Mouse (Mus musculus): ENCODE results near the gene Psmc3ip.
"Not testable (repeated sequence)": the region's sequence is repeated elsewhere in the genome, so short reads cannot be mapped to it uniquely, and the experiment has no call there.

Psmc3ip gene

DNA sequence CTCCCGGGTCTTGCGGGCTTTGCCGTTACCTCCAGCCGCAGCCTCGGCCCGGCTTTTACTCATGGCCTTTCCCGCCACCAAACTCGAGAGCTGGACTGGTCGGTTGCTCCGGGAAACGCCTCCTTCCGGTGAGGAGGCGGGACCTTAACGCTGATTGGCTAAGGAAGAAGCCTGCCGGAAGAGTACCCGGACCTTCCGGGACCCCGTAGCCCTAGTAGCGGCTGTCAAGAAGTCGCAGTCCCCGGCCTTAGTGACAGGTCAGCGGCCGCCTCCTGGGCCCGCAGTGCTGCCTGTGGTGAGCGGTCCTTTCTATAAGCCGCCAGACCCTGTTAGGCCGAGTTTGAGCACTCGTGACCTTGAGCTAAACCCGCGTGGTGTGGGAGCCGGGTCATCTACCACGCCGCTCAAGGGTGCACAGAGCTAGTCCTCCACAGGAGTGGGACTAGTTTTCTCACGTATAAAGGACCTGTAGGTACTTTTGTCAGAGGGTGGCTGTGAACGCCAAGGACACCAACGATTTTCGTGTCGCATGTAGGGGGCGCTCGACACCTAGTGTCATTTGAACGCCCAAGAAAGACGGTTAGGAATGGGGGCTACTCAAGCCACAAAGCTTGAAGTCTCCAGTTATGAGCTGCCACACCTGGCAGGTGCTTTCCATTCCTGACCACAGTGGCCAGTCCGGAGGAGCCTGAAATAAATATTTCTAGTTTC lies at the start of gene Psmc3ip:
Gene Psmc3ip (minus strand): TSS at position 123 of the 711 bp plus-strand sequence.
- DNase-seq (ENCODE audit: low read depth, low spot score), result peak; percentile 97

DNA sequence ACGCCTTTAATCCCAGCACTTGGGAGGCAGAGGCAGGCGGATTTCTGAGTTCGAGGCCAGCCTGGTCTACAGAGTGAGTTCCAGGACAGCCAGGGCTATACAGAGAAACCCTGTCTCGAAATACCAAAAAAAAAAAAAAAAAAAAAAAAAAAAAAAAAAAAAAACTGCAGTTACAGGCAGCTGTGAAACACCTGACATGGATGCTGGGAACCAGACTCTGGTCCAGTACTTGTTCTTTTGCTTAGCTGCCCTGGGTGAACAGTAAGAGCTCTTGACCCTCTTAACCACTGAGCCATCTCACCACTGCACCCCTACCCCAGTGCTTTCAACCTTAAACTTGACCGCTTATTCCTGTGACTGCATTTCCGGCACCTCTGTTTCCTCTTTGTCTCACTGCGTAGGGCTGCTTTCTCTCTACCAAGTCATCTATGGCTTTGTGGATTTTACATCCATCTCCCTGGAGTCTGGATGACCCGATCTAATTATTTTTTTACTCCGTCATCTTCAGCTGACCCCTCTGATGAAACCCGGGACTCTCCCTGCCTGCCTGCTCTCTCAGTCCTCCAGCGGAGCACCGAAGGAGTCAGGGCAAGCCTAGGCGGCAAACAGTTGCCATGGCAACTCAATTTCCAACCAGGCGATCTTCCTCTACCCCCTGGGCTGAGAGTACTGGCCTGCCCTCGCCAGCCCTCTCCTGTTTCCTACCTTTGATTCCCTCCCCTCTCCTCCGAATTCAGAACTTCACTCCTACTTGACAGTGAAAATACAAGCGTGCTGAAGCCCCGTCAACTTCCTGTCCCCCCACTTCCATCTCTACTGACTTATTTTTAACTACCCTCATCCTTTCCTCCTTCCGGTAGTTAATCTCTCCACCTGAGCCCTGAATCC lies 48.3 kb upstream of the Psmc3ip start:
- DNase-seq (ENCODE audit: low read depth, low spot score), result peak; percentile 76

DNA sequence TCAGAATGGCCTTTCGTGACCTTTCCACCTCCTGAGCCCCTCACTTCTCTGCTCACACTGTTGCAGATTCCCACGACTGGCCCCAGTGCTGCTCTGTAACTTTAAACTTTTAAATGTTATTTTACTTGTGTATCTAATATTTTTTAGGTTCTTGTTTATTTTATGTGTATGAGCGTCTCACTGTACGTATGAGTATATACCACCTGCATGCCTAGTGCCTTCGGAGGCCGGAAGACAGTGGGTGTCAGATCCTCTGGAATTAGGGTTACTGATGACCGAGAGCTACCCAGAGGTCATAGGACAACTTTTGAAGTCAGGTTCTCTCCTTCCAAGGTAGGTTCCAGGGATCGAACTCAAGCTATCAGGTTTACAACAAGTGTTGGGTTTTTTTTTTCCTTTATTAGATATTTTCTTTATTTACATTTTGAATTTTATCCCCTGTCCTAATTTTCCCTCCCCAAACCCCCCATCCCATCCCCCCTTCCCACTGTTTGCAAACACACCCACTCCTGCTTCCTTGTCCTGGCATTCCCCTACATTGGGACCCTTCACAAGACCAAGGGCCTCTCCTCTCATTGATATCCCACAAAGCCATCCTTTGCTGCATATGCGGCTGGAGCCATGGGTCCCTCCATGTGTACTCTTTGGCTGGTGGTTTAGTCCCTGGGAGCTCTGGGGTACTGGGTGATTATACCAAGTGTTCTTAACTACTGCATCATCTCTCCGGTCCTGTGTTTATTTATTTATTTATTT lies 47.2 kb upstream of the Psmc3ip start:
- no peak for DNase-seq (ENCODE audit: low read depth, low spot score)

DNA sequence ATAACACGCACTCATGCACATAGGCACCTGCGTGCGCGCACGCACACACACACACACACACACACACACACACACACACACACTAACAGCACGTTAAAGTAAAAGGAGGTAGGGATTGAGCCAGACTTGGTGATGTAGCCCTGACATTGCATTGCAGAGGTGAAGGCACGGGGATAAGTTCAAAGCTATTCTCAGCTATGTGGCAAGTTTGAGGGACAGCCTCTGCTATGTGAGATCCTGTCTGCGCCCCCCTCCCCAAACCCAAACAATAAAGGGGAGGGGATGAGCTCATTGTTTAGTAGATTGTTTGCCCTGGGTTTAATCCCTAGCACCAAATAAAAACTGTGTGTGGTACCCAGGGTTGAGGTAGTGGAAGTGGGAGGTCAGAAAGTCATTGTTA lies 45.9 kb upstream of the Psmc3ip start:
- DNase-seq (ENCODE audit: low read depth, low spot score), result no peak

DNA sequence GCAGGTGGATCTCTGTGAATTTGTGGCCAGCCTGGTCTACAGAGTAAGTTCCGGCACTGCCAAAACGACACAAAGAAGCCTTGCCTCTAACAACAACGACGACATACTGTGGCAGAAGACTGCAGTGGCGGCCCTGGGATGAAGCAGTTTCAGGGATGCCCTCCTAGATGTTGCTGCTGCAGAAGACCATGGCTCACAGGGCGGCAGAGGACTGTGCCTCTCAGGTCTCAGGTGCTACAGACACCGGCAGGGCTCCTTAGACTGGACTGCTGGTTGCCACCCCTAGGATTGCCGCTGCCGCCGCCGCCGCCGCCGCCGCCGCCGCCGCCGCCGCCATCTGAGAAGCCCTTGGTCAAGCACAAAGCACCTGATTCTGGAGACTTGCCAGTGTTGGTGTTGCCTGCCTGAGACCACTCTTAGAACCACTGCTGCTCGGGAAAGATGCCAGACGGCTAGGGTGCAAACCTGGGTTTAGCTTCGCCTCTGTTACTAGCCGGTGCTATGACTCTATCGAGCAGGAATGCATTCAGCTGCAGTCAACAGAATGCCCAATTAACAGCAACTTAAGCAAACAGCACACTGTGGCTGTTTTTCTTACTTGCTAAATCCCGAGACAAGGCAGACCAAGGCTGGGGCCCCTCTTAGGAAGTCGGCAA lies 45.1 kb upstream of the Psmc3ip start:
- no peak for DNase-seq (ENCODE audit: low read depth, low spot score)

DNA sequence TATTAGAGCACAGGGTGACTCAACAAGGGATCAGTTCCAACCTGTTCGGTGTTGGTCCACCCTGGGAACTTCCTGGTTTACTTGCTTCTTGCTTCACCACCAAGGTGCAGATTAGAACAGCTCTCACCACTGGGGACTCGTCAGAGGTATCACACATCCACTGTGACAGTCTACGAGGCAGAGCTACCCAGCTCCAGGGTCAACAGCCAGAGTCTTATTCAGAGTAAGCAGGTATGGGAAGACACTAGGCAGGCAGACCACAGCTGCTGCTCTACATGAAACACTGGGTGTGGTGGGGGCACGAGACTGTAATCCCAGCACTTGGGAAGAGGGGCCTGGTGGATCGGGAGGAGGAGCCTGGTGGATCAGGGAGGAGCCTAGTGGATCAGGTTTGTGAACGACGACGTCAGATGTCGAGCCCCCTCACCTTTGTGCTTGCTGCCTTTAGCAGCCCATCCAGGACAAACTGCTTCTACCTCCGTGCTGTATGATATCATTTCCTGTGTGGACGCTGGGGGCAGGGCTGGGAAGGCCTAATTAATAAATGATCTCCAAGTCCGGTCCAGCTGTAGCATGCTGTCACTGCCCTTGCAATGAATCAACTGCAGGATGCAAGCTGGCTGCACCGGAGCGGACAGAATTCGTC lies 43.4 kb upstream of the Psmc3ip start:
- no peak for DNase-seq (ENCODE audit: low read depth, low spot score)

DNA sequence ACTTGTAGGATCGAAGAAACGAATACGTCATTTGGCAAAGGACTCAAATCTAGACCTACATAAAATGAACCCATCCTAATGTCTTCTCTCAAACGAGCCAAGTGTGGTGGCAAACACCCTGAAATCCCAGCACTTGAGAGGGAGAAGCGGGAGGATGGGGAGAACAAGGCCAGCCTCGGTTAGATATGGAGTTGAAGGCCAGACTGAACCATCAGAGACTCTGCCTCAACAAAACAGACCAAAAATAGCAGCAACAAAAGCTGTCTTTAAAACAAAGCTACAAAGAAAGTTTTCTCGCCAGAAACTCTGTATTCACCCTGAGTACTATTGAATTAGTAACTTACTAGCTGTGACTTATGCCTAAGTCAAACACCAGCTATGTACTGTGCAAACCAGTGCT lies 41.8 kb upstream of the Psmc3ip start:
- DNase-seq (ENCODE audit: low read depth, low spot score), result no peak

DNA sequence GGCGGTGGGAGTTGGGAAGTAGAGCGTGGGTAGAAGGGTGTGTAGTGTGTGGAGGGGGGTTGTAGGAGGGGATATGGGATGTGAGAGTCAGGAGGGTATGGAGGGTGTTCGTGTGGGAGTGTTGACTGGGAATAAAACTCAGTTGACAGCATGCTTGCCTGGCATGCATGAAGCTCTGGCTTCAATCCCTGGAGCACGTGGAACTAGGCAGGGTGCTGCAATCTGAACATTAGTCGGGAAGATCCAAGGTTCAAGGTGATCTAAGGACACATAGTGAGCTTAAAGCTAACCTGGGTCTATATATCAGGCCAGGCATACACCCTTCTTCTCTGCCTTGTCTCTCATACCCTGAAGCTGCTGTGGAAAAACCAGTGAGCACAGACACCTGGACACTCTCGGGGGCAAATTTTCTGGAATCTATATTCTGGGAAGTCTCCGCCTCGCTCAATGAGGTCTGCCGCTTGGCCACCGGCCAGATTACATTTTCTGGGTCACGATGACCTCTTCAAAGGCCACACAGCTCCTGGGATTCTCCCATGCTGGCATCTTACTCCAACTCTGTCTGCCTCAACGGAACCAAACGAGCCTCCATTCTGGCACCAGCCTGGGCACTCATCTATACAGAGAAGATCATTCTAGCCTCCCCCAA lies 39.1 kb upstream of the Psmc3ip start:
- DNase-seq (ENCODE audit: low read depth, low spot score), result no peak

DNA sequence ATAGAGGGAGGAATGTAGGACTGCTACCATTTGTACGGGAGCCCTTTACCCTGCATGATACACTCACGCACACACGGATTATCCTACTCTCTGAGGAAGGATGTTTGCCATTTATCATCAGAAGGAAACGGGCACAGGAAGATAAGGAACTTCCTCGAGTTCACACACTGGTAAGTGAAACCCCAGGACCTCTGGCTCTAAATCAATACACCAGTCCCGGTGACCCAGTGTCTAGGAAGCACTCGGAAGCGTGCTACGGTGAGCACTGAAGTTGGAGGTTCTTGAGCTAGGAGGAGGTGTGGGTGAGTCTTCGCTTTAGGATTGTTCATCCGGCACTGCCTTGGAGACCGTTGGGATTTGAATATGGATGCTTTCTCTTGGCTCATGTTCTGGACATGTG lies 37.8 kb upstream of the Psmc3ip start:
- no peak for DNase-seq (ENCODE audit: low read depth, low spot score)

DNA sequence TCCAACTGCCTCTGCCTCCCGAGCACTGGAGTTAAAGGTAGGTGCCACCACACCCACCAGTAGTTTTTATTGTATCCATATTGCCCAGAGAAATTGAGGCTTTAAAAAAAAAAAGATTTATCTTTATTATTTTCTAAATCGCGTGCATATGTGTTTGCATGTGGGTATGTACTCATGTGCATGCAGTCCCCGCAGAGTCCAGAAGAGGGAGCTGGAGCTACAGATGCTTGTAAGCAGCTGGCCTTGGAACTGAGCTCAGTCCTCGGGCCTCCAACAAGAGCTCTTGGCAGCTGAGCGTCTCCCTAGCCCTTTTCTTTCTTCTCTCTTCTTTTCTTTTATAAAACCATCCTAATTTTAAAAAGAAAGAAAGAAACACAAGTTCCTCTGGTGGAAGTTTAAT lies 36.5 kb upstream of the Psmc3ip start:
- no peak for DNase-seq (ENCODE audit: low read depth, low spot score)

DNA sequence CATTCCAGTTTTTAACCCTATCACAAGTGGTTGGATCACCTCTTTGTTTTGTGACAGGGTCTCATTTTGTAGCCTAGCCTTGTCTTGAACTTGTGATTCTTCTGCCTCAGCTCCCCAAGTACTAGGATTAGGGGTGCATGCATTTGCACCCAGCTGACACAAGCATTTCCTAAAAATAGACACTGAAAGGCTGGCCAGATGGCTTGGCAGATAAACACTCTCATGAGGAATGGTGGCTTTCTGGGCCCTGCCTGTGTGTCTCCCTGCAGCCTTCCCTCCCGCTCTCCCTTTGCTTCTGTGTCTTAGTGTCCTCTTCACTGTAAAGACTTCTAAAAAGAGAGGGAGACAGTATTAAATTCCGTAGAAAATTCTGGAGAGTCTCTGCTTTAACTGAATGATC lies 36.0 kb upstream of the Psmc3ip start:
- no peak for DNase-seq (ENCODE audit: low read depth, low spot score)

DNA sequence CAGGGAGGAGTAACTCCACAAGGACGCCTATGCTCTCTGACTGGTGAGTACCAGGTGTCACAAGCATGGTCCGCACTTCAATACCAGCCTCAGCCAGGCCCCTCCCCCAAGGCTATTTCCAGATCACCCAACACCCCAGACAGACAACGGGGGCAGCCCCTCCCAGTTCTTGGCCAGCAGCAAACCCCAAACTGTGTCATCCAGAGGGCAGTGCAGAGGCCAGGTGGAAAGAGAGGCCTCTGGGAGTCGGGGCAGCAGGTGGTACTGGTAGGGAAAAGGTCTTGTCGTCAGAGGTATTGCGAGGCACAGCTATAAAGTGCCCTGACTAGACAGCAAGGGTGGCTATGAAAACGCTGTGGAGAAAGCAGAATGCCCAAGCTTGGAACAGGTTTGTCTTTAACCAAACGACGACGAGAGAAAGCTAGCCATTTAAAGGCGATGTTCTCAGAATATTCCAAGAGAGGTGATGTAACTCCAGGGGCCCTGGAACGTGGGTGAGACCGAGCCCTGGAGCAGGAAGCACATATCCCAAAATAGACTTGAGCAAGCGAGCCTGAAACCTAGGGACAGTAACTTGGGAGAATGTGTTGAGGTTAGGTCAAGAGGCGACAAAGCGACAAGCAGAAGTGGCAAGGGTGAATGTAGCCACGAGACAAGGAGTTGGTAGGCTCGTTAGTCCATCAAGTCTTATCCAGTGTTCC lies 35.0 kb upstream of the Psmc3ip start:
- no peak for DNase-seq (ENCODE audit: low read depth, low spot score)

DNA sequence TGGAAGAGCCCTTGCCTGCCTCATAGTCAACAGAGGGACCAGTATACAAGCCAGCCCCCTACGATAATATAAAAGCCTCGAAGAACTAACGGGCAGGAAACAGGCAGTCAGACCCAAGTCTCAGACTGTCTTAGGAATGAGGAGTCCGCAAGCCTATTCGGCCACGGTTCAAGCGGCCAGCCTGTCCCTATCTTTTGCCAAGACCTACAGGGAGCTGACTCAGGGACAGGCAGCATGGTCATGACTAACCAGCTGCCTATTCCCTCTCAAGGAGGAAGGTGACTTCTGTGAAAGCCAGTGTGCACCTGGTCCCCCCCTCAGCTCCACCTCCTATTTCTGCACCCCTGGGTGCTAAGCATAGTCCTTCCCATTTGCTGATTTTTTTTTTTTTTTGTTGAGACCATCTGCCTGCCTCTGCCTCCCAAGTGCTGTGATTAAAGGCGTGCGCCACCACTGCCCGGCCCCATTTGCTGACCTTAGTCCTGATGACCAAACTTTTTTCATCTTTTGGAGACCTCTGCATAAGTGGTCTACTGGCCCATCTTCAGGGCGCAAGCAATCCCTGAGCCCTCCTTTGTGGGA lies 33.9 kb upstream of the Psmc3ip start:
- DNase-seq (ENCODE audit: low read depth, low spot score), result no peak

DNA sequence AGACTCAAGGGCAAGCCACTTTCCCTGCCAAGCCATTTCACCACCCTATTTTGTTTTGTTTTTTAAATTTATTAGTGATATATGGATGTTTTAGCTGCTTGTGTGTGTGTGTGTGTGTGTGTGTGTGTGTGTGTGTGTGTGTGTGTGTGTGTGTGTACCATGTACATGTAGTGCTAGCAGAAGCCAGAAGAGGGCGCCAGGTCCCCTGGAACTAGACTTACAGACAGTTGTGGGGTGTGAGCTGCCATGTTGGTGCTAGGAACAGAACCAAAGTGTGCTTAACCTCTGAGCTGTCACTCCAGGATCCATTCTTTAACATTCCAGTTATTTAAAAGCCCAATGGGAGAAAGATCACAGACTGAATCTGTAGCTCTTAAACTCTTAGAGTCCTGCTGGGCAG lies 31.8 kb upstream of the Psmc3ip start:
- DNase-seq (ENCODE audit: low read depth, low spot score), result no peak

DNA sequence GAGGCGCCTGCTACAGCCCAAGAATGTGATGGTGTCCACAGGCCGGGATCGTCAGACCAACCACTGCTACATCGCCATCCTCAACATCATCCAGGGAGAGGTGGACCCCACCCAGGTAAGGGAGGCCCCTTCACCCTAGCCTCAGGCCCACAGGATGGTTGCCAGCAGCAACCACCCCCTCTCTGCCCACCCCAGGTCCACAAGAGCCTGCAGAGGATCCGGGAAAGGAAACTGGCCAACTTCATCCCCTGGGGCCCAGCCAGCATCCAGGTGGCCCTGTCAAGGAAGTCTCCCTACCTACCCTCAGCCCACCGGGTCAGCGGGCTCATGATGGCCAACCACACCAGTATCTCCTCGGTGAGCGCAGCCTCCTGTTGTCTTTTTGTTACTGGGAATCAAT lies 29.8 kb upstream of the Psmc3ip start:
- not testable (repeated sequence) for DNase-seq (ENCODE audit: low read depth, low spot score)

DNA sequence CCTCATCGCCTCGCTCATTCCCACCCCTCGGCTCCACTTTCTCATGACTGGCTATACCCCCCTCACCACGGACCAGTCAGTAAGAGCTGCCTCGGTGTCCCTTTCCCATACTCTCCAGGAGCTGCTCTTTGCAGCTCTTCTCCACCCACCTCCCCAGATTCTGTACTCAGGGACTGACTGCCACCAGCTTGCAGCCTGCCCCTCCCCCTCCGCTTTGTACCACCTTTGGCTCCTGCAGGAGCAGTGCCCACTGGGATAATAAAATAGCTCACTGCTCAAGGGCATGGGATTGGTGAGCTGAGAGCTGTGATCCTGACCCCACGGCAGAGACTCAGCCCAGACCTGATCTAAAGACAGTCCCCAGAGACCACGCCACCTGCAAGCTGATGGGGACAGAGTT lies 29.3 kb upstream of the Psmc3ip start:
- DNase-seq (ENCODE audit: low read depth, low spot score), result not testable (repeated sequence)

DNA sequence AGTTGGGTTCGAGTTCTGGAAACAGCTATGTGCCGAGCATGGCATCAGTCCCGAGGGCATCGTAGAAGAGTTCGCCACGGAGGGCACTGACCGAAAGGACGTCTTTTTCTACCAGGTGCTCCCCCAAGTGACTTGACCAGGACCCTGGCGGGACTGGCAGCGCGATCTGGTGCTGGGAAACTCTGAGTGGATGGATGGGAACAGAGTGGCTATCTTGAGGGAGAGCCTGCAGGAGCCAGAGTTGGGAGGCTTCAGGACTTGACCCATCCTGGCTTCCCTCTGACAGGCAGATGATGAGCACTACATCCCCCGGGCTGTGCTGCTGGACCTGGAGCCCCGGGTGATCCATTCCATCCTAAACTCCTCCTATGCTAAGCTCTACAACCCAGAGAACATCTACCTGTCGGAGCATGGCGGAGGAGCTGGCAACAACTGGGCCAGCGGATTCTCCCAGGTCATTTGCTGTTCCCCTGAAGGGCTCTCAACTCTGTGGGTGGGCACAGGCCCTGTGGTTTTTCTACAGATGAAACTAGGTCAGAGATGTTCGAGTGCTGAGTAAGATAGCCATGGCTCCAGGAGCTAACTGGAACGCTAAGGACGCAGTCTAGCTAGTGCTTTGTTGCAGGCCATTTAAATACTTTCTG lies 25.4 kb upstream of the Psmc3ip start:
- no peak for DNase-seq (ENCODE audit: low read depth, low spot score)

DNA sequence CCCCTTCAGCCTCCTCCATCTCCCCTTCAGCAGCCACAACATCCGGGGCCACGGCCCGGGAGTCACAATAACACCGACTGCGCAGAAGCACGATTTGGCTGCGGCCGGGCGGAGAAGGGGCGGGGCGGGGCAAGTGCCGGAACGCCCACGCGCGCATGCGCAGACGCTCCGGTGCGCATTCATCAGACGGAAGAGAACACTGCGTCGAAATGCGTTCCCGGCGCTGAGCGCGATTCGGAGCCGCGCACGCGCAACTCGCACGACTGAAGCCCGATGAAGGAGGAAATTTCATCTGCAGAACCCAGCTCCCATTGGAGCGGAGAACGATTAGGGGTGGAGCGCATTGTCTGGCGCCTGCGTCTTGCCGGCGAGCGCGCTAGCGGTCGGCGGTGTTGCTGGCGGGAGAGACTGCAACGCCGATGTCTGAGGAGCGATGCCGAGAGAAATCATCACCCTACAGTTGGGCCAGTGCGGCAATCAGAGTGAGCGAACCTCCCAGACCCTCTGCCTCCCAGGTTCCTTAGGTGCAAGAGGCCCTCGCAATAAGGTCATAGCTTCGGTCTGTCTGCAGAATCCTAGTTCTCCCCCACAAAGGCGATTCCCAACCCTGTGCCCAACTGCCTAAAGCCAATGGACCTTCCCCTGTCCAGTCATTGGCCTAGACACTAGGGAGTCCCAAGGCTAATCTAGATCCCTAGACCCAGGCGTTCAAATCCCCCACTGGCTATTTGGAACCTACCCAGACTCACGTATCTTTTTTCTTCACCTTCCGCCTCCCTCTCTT lies 24.7 kb upstream of the Psmc3ip start, which contains the start of the genes Retreg3 and Tubg1:
Gene Retreg3 (minus strand): TSS at position 133 of the 784 bp plus-strand sequence.
Gene Tubg1 (plus strand): TSS at position 178 of the 784 bp plus-strand sequence.
- peak; percentile 100 for DNase-seq (ENCODE audit: low read depth, low spot score)
